Mouse (Mus musculus): ENCODE measurements at regions not wholly inside any gene's neighbourhood (a gene's known extent, or its start where the extent isn't known, plus 50 kb on each side); places are given as distances from the start of the nearest gene placed in this dataset.

DNA sequence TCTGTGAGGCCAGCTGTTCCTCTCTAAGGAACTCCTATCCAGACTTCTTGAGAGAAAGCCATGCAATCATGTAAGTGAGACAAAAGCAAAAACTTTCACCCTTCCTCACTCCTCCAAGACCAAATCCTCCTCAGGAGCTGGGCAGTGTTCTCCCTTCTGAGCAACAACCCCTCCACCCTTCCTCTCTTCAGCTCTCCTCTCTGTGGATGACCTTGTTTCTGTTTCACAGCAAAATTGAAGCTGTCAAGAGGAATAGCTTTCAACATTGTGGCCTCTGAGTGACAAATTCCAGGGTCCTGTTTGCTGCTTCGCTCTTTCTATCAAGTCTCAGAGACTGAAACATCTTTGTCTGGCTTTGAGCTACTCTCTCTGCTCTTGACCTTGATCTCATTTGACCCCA is 255.9 kb upstream of the Zfp804b start:
- TF ChIP-seq ZC3H11A (IDR thresholded peaks at IDR 0.05; ENCODE audit: borderline replicate concordance, low read depth, low read length): no peak
- no peak for TF ChIP-seq CHD2 (IDR thresholded peaks at IDR 0.05; ENCODE audit: low read depth, low read length)
- no peak for TF ChIP-seq ZNF384 (IDR thresholded peaks at IDR 0.05; ENCODE audit: low read depth, low read length)
- Histone ChIP-seq H3K36me3 (ENCODE audit: control insufficient read depth, insufficient read depth, low read length, poor library complexity, severe bottlenecking) (no peaks in the 10 kb centered on the region), H3K4me3 (ENCODE audit: insufficient read depth in 1 of 2, low read depth in 1 of 2, low read length in 2 of 2, poor library complexity in 1 of 2, severe bottlenecking in 1 of 2) (no peak overlapping the region), H3K9ac (ENCODE audit: insufficient read depth, low read depth, low read length, poor library complexity, severe bottlenecking) (no peak overlapping the region), H3K27ac (ENCODE audit: insufficient read depth, low read depth, low read length, poor library complexity, severe bottlenecking) (no peak overlapping the region), H3K9me3 (ENCODE audit: control insufficient read depth, insufficient read depth, low read depth, low read length) (no peaks in the 10 kb centered on the region), H3K4me1 (ENCODE audit: control insufficient read depth in 2 of 2, insufficient read depth in 2 of 2, low read length in 2 of 2, poor library complexity in 1 of 2) (no peaks in the 10 kb centered on the region)
- in situ Hi-C loops (cut with MboI; ENCODE audit: low sequenced_read_pairs in 2 of 2, unreplicated experiment in 2 of 2): no loop called here
- no peak for DNase-seq (ENCODE audit: low read depth, low spot score)

DNA sequence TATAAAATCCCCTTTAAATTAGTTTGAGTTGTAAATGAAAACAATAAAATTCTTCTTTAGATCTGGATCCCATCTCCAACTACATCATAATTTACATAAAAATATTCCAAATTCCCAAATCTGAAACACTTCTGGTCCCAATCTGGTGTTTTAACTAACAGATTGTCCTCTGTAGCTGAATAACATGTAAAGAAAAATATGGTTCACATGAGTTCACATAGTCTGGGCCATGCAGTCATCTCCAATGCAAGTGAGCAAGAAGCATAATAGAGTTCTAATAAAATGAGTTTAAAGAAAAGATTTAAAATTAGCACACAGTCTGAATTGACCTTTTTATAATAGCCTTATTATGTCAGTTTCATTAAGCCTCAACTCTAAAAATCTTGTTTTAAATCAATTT is 263.0 kb upstream of the Zfp804b start:
- TF ChIP-seq HCFC1 (IDR thresholded peaks at IDR 0.05; ENCODE audit: borderline replicate concordance, insufficient read depth, low read length) (no peak), MAFK (IDR thresholded peaks at IDR 0.05; ENCODE audit: insufficient read depth, low read depth, low read length) (no peak)
- H3K27ac ChIP-seq (ENCODE audit: insufficient read depth, low read depth, low read length, poor library complexity, severe bottlenecking): no peak overlapping the region

DNA sequence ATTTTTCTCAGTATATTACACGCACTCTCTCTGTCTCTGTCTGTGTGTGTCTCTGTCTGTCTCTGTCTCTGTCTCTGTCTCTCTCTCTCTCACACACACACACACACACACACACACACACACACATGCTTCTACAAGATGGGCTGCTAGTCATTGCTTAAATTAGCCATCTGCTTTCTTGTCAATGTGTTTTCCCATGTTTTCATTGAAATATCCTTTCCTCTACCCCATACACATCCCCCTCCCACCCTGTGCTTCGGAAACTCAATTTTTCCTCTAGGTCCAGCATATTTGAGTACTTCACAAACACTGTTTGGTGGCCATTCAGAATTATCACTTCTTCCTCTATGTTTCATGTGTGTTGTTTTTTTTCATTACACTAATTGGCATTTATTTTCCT is 263.4 kb upstream of the Zfp804b start:
- DNase-seq (ENCODE audit: low read depth, low spot score): no peak
- no peaks in the 10 kb centered on the region for H3K9me3 ChIP-seq (ENCODE audit: control insufficient read depth, insufficient read depth, low read depth, low read length)
- TF ChIP-seq MAFK (IDR thresholded peaks at IDR 0.05; ENCODE audit: insufficient read depth, low read depth, low read length): no peak
- no peak for TF ChIP-seq ZNF384 (IDR thresholded peaks at IDR 0.05; ENCODE audit: low read depth, low read length)
- no peak for TF ChIP-seq HCFC1 (IDR thresholded peaks at IDR 0.05; ENCODE audit: borderline replicate concordance, insufficient read depth, low read length)
- TF ChIP-seq ZC3H11A (IDR thresholded peaks at IDR 0.05; ENCODE audit: borderline replicate concordance, low read depth, low read length): no peak
- TF ChIP-seq CHD2 (IDR thresholded peaks at IDR 0.05; ENCODE audit: low read depth, low read length): no peak
- no peaks in the 10 kb centered on the region for H3K36me3 ChIP-seq (ENCODE audit: control insufficient read depth, insufficient read depth, low read length, poor library complexity, severe bottlenecking)
- no peak overlapping the region for H3K27ac ChIP-seq (ENCODE audit: insufficient read depth, low read depth, low read length, poor library complexity, severe bottlenecking)
- no peaks in the 10 kb centered on the region for H3K4me1 ChIP-seq (ENCODE audit: control insufficient read depth in 2 of 2, insufficient read depth in 2 of 2, low read length in 2 of 2, poor library complexity in 1 of 2)
- no peak overlapping the region for H3K9ac ChIP-seq (ENCODE audit: insufficient read depth, low read depth, low read length, poor library complexity, severe bottlenecking)
- no peak overlapping the region for H3K4me3 ChIP-seq (ENCODE audit: insufficient read depth in 1 of 2, low read depth in 1 of 2, low read length in 2 of 2, poor library complexity in 1 of 2, severe bottlenecking in 1 of 2)
- in situ Hi-C loops (cut with MboI; ENCODE audit: low sequenced_read_pairs in 2 of 2, unreplicated experiment in 2 of 2): no loop called here

More for the DNA sequence above, 263.0 kb upstream of the Zfp804b start:
- Histone ChIP-seq H3K4me1 (ENCODE audit: control insufficient read depth in 2 of 2, insufficient read depth in 2 of 2, low read length in 2 of 2, poor library complexity in 1 of 2) (no peaks in the 10 kb centered on the region), H3K4me3 (ENCODE audit: insufficient read depth in 1 of 2, low read depth in 1 of 2, low read length in 2 of 2, poor library complexity in 1 of 2, severe bottlenecking in 1 of 2) (no peak overlapping the region), H3K9ac (ENCODE audit: insufficient read depth, low read depth, low read length, poor library complexity, severe bottlenecking) (no peak overlapping the region), H3K36me3 (ENCODE audit: control insufficient read depth, insufficient read depth, low read length, poor library complexity, severe bottlenecking) (no peaks in the 10 kb centered on the region), H3K9me3 (ENCODE audit: control insufficient read depth, insufficient read depth, low read depth, low read length) (no peaks in the 10 kb centered on the region)
- in situ Hi-C loops (cut with MboI; ENCODE audit: low sequenced_read_pairs in 2 of 2, unreplicated experiment in 2 of 2): no loop called here
- DNase-seq (ENCODE audit: low read depth, low spot score): no peak

DNA sequence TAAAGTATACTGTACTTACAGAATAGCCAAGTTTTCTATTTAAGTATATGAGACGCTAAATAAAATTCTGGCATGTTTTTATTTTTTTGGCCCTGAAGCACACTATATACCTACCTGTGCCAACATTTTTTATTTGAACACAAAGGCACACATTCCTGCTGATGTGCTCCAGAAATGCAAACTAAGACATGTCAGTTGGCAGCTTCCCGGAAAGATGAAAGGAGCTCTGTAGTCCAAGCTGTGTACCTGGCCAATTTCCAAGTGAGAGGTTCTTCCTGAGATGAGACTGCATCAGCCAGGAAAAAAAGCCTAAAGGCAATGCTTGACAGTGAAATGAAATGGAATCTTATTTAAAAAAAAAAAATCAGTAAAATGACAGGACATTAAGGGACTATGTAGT is 305.0 kb upstream of the Steap4 start:
- DNase-seq (ENCODE audit: low read depth, low spot score): no peak
- Histone ChIP-seq H3K9me3 (ENCODE audit: control insufficient read depth, insufficient read depth, low read depth, low read length) (no peaks in the 10 kb centered on the region), H3K36me3 (ENCODE audit: control insufficient read depth, insufficient read depth, low read length, poor library complexity, severe bottlenecking) (no peaks in the 10 kb centered on the region), H3K27ac (ENCODE audit: insufficient read depth, low read depth, low read length, poor library complexity, severe bottlenecking) (no peak overlapping the region), H3K4me1 (ENCODE audit: control insufficient read depth in 2 of 2, insufficient read depth in 2 of 2, low read length in 2 of 2, poor library complexity in 1 of 2) (no peaks in the 10 kb centered on the region), H3K9ac (ENCODE audit: insufficient read depth, low read depth, low read length, poor library complexity, severe bottlenecking) (no peak overlapping the region), H3K4me3 (ENCODE audit: insufficient read depth in 1 of 2, low read depth in 1 of 2, low read length in 2 of 2, poor library complexity in 1 of 2, severe bottlenecking in 1 of 2) (no peak overlapping the region)
- in situ Hi-C loops (cut with MboI; ENCODE audit: low sequenced_read_pairs in 2 of 2, unreplicated experiment in 2 of 2): no loop called here
- TF ChIP-seq MAFK (IDR thresholded peaks at IDR 0.05; ENCODE audit: insufficient read depth, low read depth, low read length) (no peak), CHD2 (IDR thresholded peaks at IDR 0.05; ENCODE audit: low read depth, low read length) (no peak), HCFC1 (IDR thresholded peaks at IDR 0.05; ENCODE audit: borderline replicate concordance, insufficient read depth, low read length) (no peak)

DNA sequence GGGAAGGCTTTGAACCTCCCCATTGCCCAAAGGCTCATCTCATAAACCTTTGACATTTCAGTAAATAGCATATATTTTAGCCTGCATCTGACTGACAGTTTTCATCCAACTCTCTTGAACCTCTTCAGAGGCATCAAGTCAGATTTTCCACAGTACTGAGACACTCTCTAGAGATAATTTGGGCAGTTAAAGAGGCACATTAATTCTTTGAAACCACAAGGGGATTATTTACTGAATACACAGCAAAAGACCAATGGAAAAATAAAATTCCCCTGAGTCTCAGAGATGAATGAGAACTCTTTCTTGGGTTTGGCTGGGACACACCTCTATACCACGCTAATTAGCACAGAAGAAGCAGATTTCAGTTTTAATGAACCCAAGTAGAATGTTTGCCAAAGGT is 258.5 kb upstream of the Steap4 start:
- Histone ChIP-seq H3K4me1 (ENCODE audit: control insufficient read depth in 2 of 2, insufficient read depth in 2 of 2, low read length in 2 of 2, poor library complexity in 1 of 2) (no peaks in the 10 kb centered on the region), H3K4me3 (ENCODE audit: insufficient read depth in 1 of 2, low read depth in 1 of 2, low read length in 2 of 2, poor library complexity in 1 of 2, severe bottlenecking in 1 of 2) (no peak overlapping the region), H3K9me3 (ENCODE audit: control insufficient read depth, insufficient read depth, low read depth, low read length) (no peaks in the 10 kb centered on the region), H3K27ac (ENCODE audit: insufficient read depth, low read depth, low read length, poor library complexity, severe bottlenecking) (no peak overlapping the region), H3K9ac (ENCODE audit: insufficient read depth, low read depth, low read length, poor library complexity, severe bottlenecking) (no peak overlapping the region), H3K36me3 (ENCODE audit: control insufficient read depth, insufficient read depth, low read length, poor library complexity, severe bottlenecking) (no peaks in the 10 kb centered on the region)
- DNase-seq (ENCODE audit: low read depth, low spot score): no peak
- in situ Hi-C loops (cut with MboI; ENCODE audit: low sequenced_read_pairs in 2 of 2, unreplicated experiment in 2 of 2): no loop called here
- TF ChIP-seq ZC3H11A (IDR thresholded peaks at IDR 0.05; ENCODE audit: borderline replicate concordance, low read depth, low read length) (no peak), CHD2 (IDR thresholded peaks at IDR 0.05; ENCODE audit: low read depth, low read length) (no peak), ZNF384 (IDR thresholded peaks at IDR 0.05; ENCODE audit: low read depth, low read length) (no peak), HCFC1 (IDR thresholded peaks at IDR 0.05; ENCODE audit: borderline replicate concordance, insufficient read depth, low read length) (no peak), MAFK (IDR thresholded peaks at IDR 0.05; ENCODE audit: insufficient read depth, low read depth, low read length) (no peak)
